Mouse (Mus musculus): ENCODE data around the gene A930018P22Rik.

DNA sequence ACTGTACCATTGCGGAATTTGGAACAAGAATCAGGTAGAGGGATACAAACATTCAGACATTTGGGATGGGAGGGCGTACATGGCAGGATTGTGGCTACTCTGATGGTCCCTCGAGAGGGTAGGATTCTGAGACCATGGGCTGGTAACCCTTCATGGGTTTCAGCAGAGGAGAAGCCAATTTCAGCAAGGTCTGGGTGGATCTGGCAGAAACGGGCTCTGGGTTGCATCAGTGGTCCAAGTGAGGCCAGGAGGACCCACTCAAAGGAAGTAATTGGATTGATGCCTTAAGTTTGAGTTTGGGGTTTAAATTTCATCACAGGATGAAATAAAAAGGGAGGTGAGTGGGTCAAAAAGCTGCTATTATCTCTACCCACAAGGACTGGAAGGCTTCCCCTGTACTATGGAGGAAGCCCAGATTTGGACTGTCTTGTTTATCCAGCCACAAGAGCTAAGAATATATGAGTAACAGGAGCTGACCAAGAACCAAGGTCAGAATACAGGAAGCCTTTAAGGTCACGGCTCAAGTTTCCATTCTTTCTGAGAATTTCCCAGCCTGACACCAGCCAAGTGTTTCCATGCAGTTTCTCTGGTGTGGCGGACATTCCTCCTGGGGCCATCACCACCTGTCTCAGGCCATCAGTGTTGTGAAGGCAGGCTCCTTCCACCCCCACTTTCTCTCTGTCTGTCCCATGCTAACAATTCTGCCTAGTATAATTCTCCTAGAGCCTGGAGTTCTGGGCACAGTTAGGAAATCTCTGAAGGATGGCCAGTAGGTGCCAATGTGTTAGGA lies 28.2 kb downstream of the A930018P22Rik start:
- TF ChIP-seq HCFC1 (IDR thresholded peaks at IDR 0.05; ENCODE audit: borderline replicate concordance, insufficient read depth, low read length), result no peak
- no peak for TF ChIP-seq ZC3H11A (IDR thresholded peaks at IDR 0.05; ENCODE audit: borderline replicate concordance, low read depth, low read length)
- no peak for TF ChIP-seq CHD2 (IDR thresholded peaks at IDR 0.05; ENCODE audit: low read depth, low read length)
